Mouse (Mus musculus) liver, postnatal 0 days (tissue): Measurements from ENCODE around the gene Polr2b. TPM values are rescaled to one million over a fixed set of nuclear protein-coding genes. Genes with fewer than 3 reads are reported as not detected.

ENCODE experiments used
- ATAC-seq: fragments of 200-750 bp; cut with Nextera tagmentation; 2 replicates; pipeline ENCODE4 v1.8.0; 2017; ENCODE audit warnings: mild to moderate bottlenecking, moderate library complexity
- DNase-seq: peaks from one replicate; pipeline ENCODE4 v3.0.0-alpha.2; 2016
- H3K27ac ChIP-seq: fragments of 300-500 bp; sonication (generic); 2 replicates; pipeline ENCODE4 v1.5.1; 2014; ENCODE audit warnings: antibody characterized with exemption, moderate library complexity, mild to moderate bottlenecking, low read depth
- H3K27me3 ChIP-seq: fragments of 300-500 bp; sonication (generic); 2 replicates; pipeline ENCODE4 v1.6.1; 2014; ENCODE audit warnings: low read length, control low read depth, mixed read lengths; ENCODE audit not compliant: insufficient read depth
- H3K36me3 ChIP-seq: fragments of 300-500 bp; sonication (generic); replicated peaks from 2 replicates; pipeline ENCODE4 v1.6.1; 2014; ENCODE audit warnings: mild to moderate bottlenecking, control low read depth, low read length, moderate library complexity, mixed read lengths; ENCODE audit not compliant: insufficient read depth
- H3K4me1 ChIP-seq: fragments of 300-500 bp; sonication (generic); 2 replicates; pipeline ENCODE4 v1.6.1; 2014; ENCODE audit warnings: antibody characterized with exemption, mild to moderate bottlenecking, control low read depth; ENCODE audit not compliant: insufficient read depth
- H3K4me2 ChIP-seq: fragments of 300-500 bp; sonication (generic); 2 replicates; pipeline ENCODE4 v1.6.1; 2014; ENCODE audit warnings: low read depth, mild to moderate bottlenecking, low read length, moderate library complexity, mixed read lengths
- H3K4me3 ChIP-seq: fragments of 300-500 bp; sonication (generic); 2 replicates; pipeline ENCODE4 v1.5.1; 2014; ENCODE audit warnings: low read depth, low read length
- H3K9ac ChIP-seq: fragments of 300-500 bp; sonication (generic); replicated peaks from 2 replicates; pipeline ENCODE4 v1.6.1; 2014; ENCODE audit warnings: mild to moderate bottlenecking, moderate library complexity
- H3K9me3 ChIP-seq: fragments of 300-500 bp; sonication (generic); 2 replicates; pipeline ENCODE4 v1.6.1; 2016; ENCODE audit warnings: mild to moderate bottlenecking, control low read depth, low read length, mixed read lengths
- CTCF ChIP-seq: sonication (generic); IDR thresholded peaks from 2 replicates; pipeline ENCODE4 v1.5.1; 2016; ENCODE audit warnings: antibody characterized with exemption, low read depth
- EP300 ChIP-seq: IDR thresholded peaks from 2 replicates; pipeline ENCODE4 v1.6.1; 2016; ENCODE audit warnings: antibody characterized with exemption, low read depth, mild to moderate bottlenecking
- WGBS: fragments of 180-500 bp; shearing (Covaris S2); extraction: QIAGEN DNeasy Blood & Tissue Kit; methylation state at CpG from one replicate; pipeline ENCODE4 v1.1.7; 2014; ENCODE audit not compliant: insufficient replicate concordance; 5-methylcytosine and 5-hydroxymethylcytosine counted together
- polyA plus RNA-seq: library from polyadenylated mRNA; unstranded; fragments of >200 nt; fragmentation: Nextera tagmentation; extraction: Ambion mirVana; gene quantifications from 2 replicates; pipeline ENCODE4 v1.2.1, GENCODE M21; 2015

The Polr2b gene
- polyA plus RNA-seq, 1 experiment from 2014 or later: 18.6 TPM

DNA sequence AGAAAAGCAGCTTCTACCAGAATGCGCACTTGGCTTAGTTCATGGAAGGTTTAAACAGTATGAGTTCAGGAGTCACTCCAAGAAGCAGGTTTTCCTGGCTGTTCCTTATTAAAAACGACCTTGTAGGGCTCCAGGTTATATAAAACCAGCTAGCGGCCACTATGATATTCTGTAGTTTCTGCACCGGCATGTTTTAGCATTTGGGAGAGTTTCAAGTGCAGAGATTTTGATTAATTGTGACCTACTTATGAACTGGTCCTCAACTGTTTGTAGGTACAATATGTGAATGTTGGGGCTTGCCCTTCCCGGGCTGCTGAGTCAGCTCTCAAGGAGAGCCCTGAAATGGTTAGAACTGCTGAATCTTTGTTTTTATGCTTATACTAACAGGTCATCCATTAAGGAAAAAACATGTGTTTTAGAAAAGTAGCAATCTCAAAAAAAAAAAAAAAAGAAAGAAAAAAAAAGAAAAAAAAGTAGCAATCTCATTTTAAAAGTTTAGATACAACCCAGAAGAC, 60.5 kb downstream of the Polr2b start:
- no peaks in the 10 kb centered on the region for H3K9me3 ChIP-seq
- H3K4me1 ChIP-seq: peaks cover 10% of the 10 kb centered on the region
- ATAC-seq (no peak), DNase-seq (no peak)
- no peak overlapping the region for H3K4me3 ChIP-seq
- H3K36me3 ChIP-seq: no peaks in the 10 kb centered on the region
- no peak overlapping the region for H3K9ac ChIP-seq
- no peaks in the 10 kb centered on the region for H3K27me3 ChIP-seq
- TF ChIP-seq CTCF: no peak
- no peak for TF ChIP-seq EP300
- WGBS: 70% methylated on average over 5 of the region's 5 CpGs
- H3K27ac ChIP-seq: no peak overlapping the region
- no peak overlapping the region for H3K4me2 ChIP-seq

DNA sequence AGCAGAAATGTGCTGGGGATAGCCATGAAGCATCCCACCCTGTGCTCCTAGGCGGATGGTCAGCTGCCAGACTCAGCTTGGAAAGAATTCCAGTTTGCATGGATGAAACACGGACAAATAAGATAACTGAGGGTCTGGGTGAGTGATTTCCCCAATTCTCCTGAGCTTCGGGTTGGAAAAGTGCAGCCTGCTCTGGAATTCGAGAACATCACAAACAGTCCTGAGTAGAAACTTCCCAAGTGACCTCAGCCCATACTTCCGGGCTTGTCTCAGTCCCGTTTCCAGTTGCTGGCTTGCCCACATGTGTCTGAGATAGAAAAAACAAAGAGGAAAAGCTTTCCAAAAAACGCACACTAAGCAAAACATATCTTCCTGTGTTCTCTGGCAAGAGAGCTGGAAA, 62.3 kb downstream of the Polr2b start:
- Histone ChIP-seq H3K27me3 (no peaks in the 10 kb centered on the region), H3K36me3 (no peaks in the 10 kb centered on the region), H3K9me3 (no peaks in the 10 kb centered on the region), H3K4me2 (peak overlapping the region; percentile 26; the same call in 1 of the 2 replicates), H3K9ac (no peak overlapping the region), H3K4me1 (peaks cover 10% of the 10 kb centered on the region), H3K4me3 (no peak overlapping the region), H3K27ac (peak overlapping the region; percentile 39; the same call in 1 of the 2 replicates)
- ATAC-seq: peak; percentile 41; the same call in 1 of the 2 replicates
- TF ChIP-seq CTCF (no peak), EP300 (no peak)
- 43% methylated on average over 7 of the region's 7 CpGs for WGBS
- no peak for DNase-seq

DNA sequence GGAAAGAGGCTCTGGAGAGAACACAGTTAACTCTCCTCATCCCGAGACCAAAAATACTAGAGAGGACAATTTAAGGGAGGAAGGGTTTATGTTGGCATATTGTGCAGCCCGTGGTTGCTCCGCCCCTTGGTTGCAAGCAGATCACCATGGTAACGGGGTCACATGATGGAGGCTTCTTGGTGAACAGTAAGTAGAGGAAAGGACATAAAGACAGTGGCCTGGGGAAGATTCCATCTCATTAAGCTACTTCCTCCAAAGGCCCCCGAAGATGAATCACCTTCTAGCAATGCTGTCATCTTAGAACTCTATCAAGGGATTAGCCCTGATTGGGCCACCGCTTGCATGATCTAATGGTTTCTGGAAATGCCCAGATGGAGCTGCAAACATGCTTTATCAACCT, 62.8 kb downstream of the Polr2b start:
- Histone ChIP-seq H3K27ac (peak overlapping the region; percentile 39; the same call in 1 of the 2 replicates), H3K4me2 (peak overlapping the region; percentile 26; the same call in 1 of the 2 replicates), H3K9me3 (no peaks in the 10 kb centered on the region), H3K4me1 (peaks cover 10% of the 10 kb centered on the region), H3K36me3 (no peaks in the 10 kb centered on the region), H3K27me3 (no peaks in the 10 kb centered on the region), H3K4me3 (no peak overlapping the region), H3K9ac (no peak overlapping the region)
- ATAC-seq (peak; percentile 66), DNase-seq (peak; percentile 41)
- WGBS: 37% methylated on average over 6 of the region's 6 CpGs
- TF ChIP-seq EP300 (no peak), CTCF (no peak)

DNA sequence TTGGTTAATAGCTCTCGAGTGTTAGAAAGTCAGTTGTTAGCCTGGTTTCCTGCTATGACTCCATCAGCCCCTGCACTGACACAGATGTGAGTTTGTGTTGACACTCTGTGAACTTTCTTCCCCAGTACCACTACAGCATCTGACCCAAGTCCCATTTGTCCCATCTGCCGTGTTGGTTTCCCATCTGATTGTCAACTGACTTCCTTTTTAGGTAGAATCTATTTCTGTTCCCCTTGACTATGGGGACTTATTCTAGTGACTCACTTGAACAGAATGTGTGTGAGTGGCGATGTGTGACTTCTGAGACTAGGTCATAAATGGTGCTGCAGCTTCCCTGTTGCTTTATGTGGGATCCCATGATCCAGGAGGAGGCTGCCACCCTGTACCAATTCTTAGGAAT, 65.0 kb downstream of the Polr2b start:
- ATAC-seq (no peak), DNase-seq (no peak)
- Histone ChIP-seq H3K9ac (no peak overlapping the region), H3K4me1 (peaks cover 7% of the 10 kb centered on the region), H3K4me2 (no peak overlapping the region), H3K36me3 (no peaks in the 10 kb centered on the region), H3K9me3 (no peaks in the 10 kb centered on the region), H3K27me3 (no peaks in the 10 kb centered on the region), H3K4me3 (no peak overlapping the region), H3K27ac (no peak overlapping the region)
- TF ChIP-seq EP300 (no peak), CTCF (no peak)
- WGBS: 29% methylated on average over 3 of the region's 3 CpGs

DNA sequence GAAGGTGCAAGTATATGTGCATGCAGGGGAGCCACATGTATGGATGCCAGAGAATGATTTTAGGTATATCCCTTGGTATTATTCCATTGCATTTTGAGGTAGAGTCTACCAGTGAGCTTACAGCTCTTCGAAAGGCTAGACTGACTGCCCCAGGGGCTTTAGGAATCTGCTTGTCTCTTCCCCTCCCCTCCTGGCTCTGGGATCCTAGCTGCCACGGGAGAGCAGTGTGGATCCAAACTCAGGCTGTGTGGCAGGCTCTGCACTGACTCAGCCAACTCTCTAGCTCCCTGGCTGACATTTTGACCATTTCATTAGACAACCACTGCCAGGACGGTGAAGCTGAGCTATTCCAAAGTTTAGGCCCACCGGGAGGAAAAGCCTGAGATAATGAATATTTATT, 65.6 kb downstream of the Polr2b start:
- no peaks in the 10 kb centered on the region for H3K27me3 ChIP-seq
- H3K9ac ChIP-seq: no peak overlapping the region
- no peak overlapping the region for H3K4me3 ChIP-seq
- no peak overlapping the region for H3K4me2 ChIP-seq
- no peaks in the 10 kb centered on the region for H3K36me3 ChIP-seq
- no peak for ATAC-seq
- peaks cover 7% of the 10 kb centered on the region; the same call in 1 of the 2 replicates for H3K4me1 ChIP-seq
- no peak for DNase-seq
- WGBS: 78% methylated on average over 4 of the region's 4 CpGs
- no peaks in the 10 kb centered on the region for H3K9me3 ChIP-seq
- no peak overlapping the region for H3K27ac ChIP-seq
- no peak for TF ChIP-seq EP300
- TF ChIP-seq CTCF: no peak

DNA sequence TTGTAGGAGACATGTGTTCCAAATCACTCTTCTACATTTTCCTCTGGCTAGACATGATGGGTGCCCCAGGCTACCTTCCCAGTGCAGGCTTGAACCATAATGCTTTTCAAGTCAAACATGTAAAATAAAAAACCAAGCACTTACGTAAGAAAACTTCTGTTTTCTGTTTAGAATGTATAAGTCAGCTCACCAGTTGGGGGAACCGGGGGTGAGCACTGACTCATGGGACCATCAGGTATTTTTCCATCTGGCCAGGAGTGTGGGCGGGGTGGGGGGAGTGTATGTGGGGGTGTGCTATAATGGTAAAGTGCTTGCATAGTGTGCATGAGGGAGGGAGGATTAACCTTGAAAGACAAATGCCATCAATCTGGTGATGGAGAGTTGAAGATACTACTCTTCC, 68.1 kb downstream of the Polr2b start:
- 75% methylated on average over 3 of the region's 3 CpGs for WGBS
- DNase-seq (no peak), ATAC-seq (no peak)

More for the DNA sequence above, 68.1 kb downstream of the Polr2b start:
- Histone ChIP-seq H3K4me1 (0 out of 2 replicates have a peak, but pooled peaks cover 2% of the 10 kb centered on the region), H3K36me3 (no peaks in the 10 kb centered on the region), H3K9ac (no peak overlapping the region), H3K4me2 (no peak overlapping the region), H3K27ac (no peak overlapping the region), H3K27me3 (no peaks in the 10 kb centered on the region), H3K9me3 (no peaks in the 10 kb centered on the region), H3K4me3 (no peak overlapping the region)
- TF ChIP-seq CTCF (no peak), EP300 (no peak)
